Mouse (Mus musculus) ES-E14 (cell line): ENCODE measurements around the gene Tmem201.

Source experiments
- CHD2 ChIP-seq: IDR thresholded peaks from 2 replicates; pipeline ENCODE4 v1.6.1; 2014; ENCODE audit warnings: mild to moderate bottlenecking, low read depth, low read length, inconsistent platforms
- HCFC1 ChIP-seq: IDR thresholded peaks from 2 replicates; pipeline ENCODE4 v1.6.1; 2012; ENCODE audit warnings: low read length, inconsistent platforms, borderline replicate concordance; ENCODE audit not compliant: insufficient read depth
- MAFK ChIP-seq: IDR thresholded peaks from 2 replicates; pipeline ENCODE4 v1.6.1; 2014; ENCODE audit warnings: mild to moderate bottlenecking, low read depth, low read length, inconsistent platforms; ENCODE audit not compliant: insufficient read depth
- ZC3H11A ChIP-seq: IDR thresholded peaks from 2 replicates; pipeline ENCODE4 v1.6.1; 2012; ENCODE audit warnings: low read depth, mild to moderate bottlenecking, inconsistent platforms, low read length, borderline replicate concordance
- ZNF384 ChIP-seq: IDR thresholded peaks from 2 replicates; pipeline ENCODE4 v1.6.1; 2012; ENCODE audit warnings: low read depth, low read length, inconsistent platforms

DNA sequence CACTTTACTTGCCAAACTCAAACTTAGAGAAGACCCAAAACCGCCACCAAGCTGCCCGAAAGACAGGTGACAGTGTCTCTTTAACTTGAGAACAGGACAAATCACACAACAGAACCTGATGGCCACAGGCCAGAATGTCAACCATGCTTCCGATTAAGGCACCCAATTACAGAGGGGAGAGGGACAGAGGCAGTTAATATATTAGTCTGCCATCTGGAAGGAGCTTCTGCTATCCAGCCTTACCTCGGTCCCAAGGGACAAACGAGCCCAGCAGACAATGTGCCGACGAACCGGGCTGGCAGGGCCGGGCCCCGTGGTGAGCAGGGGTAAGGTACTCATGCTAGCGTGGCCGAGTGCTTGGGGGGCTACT, 14.8 kb downstream of the Tmem201 start:
- TF ChIP-seq ZC3H11A (no peak), ZNF384 (no peak), CHD2 (no peak), HCFC1 (no peak), MAFK (no peak)
